Mouse (Mus musculus) MN1 (cell line): ENCODE measurements around the gene Cldn13.
"Not testable (repeated sequence)": the region's sequence is repeated elsewhere in the genome, so short reads cannot be mapped to it uniquely, and the experiment has no call there.

Source experiments
- DNase-seq: peaks from one replicate; pipeline ENCODE4 v3.0.0-alpha.2; 2016; ENCODE audit warnings: low spot score

The Cldn13 gene

DNA sequence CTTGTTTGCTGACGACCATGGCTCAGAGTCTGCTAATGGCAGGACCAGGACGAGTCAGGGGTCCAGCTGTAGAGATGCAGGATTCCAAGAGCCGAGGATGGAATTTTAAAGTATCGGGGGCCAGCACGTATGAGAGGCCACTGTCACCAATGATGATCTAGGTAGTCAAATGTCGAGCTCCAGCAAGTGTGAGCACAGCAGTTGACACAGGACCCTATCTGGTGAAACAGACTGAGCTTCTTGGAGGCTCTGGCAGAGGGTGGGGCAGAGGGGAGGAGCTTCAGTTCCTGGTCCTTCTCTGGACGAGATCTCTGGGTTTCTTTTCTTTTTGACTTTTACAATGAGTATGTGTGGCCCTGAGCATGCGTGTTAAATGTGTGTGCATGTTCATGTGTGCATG lies at the start of gene Cldn13:
Gene Cldn13, minus strand, starts transcription at position 216 of the 400 bp plus-strand sequence.
- DNase-seq, result no peak

DNA sequence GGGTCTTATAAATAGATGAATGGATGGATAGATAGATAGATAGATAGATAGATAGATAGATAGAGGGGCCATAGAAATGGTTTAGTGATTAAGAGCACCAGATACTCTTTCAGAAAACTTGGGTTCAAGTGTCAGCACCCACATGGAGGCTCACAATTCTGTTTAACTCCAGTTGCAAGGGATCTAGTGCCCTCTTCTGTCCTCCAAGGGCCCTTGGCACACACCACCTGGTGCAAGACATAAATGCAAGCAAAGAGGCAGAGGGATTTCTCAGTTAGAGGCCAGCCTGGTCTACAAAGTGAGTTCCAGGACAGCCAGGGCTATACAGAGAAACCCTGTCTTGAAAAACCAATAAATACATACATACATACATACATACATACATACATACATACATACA lies 49.3 kb upstream of the Cldn13 start:
- not testable (repeated sequence) for DNase-seq

- DNase-seq, result peak; percentile 81
Measured at GRCm38 (mm10) chr5:134963546-134963945, 48.2 kb upstream of the Cldn13 start.

- no peak for DNase-seq
Measured at GRCm38 (mm10) chr5:134961519-134961918, 46.2 kb upstream of the Cldn13 start.

- DNase-seq, result no peak
Measured at GRCm38 (mm10) chr5:134960430-134960829, 45.1 kb upstream of the Cldn13 start.

GRCm38 (mm10) chr5:134959114-134959513 lies 43.8 kb upstream of the Cldn13 start:
- peak; percentile 88 for DNase-seq

- DNase-seq, result no peak
Measured at GRCm38 (mm10) chr5:134955491-134955890, 40.2 kb upstream of the Cldn13 start.

GRCm38 (mm10) chr5:134951053-134951884 lies 35.9 kb upstream of the Cldn13 start:
- DNase-seq, result peak; percentile 94

GRCm38 (mm10) chr5:134948085-134948439 lies 32.7 kb upstream of the Cldn13 start:
- no peak for DNase-seq

GRCm38 (mm10) chr5:134947420-134948084 lies 32.2 kb upstream of the Cldn13 start:
- DNase-seq, result no peak

GRCm38 (mm10) chr5:134946857-134947255 lies 31.5 kb upstream of the Cldn13 start, which contains the start of gene Cldn4:
TSS of gene Cldn4 (minus strand) at chr5:134946934.
- no peak for DNase-seq

DNA sequence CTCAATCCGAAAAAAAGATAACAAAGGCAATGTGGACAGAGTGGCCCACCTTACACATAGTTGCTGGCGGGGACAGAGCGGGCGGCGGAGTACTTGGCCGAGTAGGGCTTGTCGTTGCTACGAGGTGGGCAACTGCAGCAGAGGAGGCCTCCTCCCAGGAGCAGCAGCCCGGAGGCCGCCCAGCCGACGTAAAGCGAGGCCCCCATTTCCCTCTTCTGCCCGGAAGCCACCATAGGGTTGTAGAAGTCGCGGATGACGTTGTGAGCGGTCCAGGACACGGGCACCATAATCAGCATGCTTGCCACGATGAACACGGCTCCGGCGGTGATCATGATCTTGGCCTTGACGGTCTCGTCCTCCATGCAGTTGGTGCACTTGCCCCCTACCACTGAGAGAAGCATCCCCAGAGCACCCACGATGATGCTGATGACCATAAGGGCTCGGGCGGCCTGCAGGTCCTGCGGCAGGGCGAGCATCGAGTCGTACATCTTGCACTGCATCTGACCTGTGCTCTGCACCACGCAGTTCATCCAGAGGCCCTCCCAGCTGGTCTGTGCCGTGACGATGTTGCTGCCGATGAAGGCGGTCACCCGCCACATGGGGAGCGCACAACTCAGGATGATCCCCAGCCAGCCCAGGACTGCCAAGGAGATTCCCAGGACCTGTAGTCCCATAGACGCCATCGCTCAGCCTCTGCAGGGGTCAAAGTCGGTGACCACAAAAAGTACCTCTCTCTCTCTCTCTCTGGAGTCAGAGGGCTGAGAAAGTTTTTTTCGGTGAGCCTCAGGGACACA lies 30.9 kb upstream of the Cldn13 start:
- DNase-seq, result no peak

- no peak for DNase-seq
Measured at GRCm38 (mm10) chr5:134945266-134945959, 30.1 kb upstream of the Cldn13 start.

GRCm38 (mm10) chr5:134944179-134944578 lies 28.9 kb upstream of the Cldn13 start:
- no peak for DNase-seq

DNA sequence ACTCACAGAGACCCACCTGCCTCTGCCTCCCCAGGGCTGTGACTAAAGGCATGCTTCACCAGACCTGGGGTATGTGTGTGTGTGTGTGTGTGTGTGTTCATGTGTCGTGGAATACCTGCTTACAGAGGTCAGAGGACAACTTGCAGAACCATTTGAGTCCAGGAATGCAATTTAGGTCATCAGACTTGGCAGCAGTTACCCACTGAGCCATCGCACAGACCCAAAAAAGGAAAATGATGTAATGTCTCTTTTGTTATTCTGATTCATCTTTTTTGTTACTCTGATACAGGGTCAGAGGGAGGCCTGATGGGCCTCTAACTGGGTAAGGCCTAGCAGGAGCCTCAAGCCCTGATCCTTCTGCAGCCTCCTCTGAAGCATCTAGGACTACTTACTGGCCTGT lies 27.4 kb upstream of the Cldn13 start:
- peak; percentile 45 for DNase-seq

DNA sequence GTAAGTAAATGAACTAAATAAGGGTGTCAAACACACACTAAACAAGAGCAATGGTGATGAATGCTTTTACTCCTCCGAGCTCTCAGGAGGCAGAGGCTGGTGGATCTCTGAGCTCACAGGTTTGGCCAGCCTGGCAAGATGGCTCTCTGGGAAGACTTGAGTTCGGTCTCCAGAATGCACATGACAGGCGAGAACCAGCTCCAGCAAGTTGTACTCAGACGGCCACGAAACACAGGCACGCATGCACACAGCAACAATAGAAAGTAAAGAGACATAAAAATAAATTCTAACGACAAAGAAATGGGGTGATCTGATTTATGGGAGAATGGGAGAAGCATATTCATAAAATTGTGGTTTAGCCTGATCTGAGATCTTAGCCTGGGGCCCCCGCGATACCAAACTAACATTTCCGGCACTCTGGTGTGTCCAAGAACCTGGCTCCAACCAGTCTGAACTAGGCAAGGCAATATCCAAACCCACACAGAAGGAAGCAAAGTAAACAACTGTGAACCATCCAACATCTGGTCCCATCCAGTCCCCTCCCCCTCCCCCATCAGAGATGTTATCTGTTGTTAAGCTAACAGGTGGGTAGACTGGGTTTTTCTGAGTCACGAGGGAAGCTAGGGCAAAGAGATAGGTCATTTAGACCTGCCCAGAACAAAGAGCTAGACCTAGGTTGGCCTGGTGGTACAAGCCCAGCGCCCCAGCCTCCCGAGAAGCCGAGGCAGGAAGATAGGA lies 26.3 kb upstream of the Cldn13 start:
- DNase-seq, result peak; percentile 63

DNA sequence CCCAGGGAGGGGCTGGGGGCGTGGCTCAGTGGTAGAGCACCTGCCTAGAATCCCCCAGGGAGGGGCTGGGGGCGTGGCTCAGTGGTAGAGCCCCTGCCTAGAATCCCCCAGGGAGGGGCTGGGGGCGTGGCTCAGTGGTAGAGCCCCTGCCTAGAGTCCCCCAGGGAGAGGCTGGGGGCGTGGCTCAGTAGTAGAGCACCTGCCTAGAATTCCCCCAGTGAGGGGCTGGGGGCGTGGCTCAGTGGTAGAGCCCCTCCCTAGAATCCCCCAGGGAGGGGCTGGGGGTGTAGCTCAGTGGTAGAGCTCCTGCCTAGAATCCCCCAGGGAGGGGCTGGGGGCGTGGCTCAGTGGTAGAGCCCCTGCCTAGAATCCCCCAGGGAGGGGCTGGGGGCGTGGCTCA lies 24.2 kb upstream of the Cldn13 start:
- not testable (repeated sequence) for DNase-seq

DNA sequence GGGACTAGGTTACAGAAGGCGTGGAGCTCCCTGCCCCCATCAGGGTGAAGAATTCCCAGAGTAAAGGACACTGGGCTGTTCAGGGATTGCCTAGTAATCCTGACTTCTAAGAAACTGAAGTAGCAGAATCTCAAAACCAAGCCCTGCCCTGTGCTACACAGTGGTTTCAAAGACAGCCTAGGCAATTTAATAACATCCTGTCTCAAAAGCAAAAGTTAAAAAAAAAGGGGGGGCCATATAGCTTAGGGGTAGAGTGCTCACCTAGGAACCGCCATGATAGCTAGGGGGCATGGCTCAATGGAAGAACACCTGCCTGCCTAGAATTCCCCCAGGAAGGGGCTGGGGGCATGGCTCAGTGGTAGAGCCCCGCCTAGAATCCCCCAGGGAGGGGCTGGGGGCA lies 23.7 kb upstream of the Cldn13 start:
- DNase-seq, result no peak

DNA sequence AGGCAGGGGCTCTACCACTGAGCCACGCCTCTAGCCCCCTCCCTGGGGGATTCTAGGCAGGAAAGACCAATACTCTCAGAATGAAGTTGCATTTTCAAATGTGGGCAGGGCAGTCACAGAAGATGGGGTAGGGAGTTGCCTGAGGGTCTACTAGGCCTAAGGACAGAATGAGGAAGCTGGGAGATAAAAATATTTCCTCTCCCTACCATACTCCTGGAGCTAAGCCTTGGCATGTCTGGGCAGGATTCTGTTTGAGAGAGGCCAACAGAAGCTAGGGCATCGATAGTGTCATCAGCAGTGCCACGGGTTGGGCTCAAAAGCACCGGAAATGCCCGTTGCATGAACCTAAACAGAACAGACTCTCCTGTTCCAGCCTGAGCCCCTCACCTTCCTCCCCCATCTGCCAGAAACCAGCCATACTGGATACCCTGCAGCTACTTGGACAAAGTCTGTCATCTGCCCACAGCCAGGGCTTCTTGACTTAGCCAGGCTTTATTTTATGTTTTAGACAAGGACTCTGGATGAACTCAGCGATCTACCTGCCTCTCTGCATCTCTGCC lies 21.4 kb upstream of the Cldn13 start:
- DNase-seq, result no peak

DNA sequence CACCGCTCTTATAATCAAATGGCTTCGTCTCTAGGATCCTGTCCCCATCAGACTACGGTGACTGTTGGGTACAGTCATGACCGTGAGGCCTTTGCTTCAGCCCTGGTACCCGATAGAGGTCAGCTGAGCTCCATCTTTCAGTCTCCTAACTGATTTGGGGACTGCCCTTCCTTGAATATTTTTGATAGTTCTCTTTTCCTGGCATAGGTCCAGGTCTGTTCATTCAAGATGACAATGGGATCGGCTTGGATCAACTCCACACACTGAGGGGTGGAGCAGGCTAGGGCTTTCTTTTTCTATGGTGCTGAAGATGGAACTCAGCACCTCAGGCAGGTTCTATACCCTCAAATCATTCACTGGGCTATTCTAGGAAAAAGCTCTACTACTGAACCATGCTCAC lies 20.7 kb upstream of the Cldn13 start:
- no peak for DNase-seq

DNA sequence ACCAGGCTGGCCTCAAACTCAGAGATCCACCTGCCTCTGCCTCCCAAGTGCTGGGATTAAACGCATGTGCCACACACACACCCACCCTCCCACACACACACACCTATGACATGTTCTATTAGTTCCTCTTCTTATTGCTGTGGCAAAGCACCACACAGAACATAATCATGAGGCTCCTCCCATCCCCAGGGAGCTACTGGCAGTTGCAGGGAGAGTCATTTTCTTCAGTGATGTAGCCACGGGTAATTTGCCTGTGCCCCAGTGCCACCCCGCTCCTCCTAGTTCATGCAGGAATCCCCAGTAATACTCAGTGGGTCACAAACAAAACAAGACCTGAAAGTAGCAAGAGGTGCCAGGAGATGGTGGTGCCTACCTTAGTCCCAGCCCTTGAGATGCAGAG lies 19.3 kb upstream of the Cldn13 start:
- no peak for DNase-seq
